Mouse (Mus musculus) limb, embryonic 14.5 days (tissue): ENCODE results near the gene Cyp4f40. TPM values are rescaled to one million over a fixed set of nuclear protein-coding genes. Genes with fewer than 3 reads are reported as not detected.
"Not testable (repeated sequence)": the region's sequence is repeated elsewhere in the genome, so short reads cannot be mapped to it uniquely, and the experiment has no call there.

Experiments used
- ATAC-seq: fragments of 200-750 bp; cut with Nextera tagmentation; 2 replicates; pipeline ENCODE4 v1.8.0; 2017; ENCODE audit warnings: low read depth, moderate number of reproducible peaks, moderate TSS enrichment; ENCODE audit not compliant: low FRiP score
- DNase-seq: peaks from one replicate; pipeline ENCODE4 v3.0.0-alpha.2; 2015; ENCODE audit warnings: low spot score
- H3K27ac ChIP-seq: fragments of 300-500 bp; sonication (generic); replicated peaks from 2 replicates; pipeline ENCODE4 v1.5.1; 2014; ENCODE audit warnings: low read depth, mild to moderate bottlenecking, low read length, moderate library complexity, mixed read lengths
- H3K27me3 ChIP-seq: fragments of 300-500 bp; sonication (generic); 2 replicates; pipeline ENCODE4 v1.6.1; 2014; ENCODE audit warnings: low read length, mixed read lengths; ENCODE audit not compliant: control insufficient read depth, insufficient read depth
- H3K36me3 ChIP-seq: fragments of 300-500 bp; sonication (generic); 2 replicates; pipeline ENCODE4 v1.6.1; 2014; ENCODE audit warnings: mild to moderate bottlenecking, low read length, moderate library complexity, mixed read lengths; ENCODE audit not compliant: control insufficient read depth, insufficient read depth
- H3K4me1 ChIP-seq: fragments of 300-500 bp; sonication (generic); 2 replicates; pipeline ENCODE4 v1.6.1; 2014; ENCODE audit warnings: antibody characterized with exemption, low read length, mixed read lengths; ENCODE audit not compliant: control insufficient read depth, insufficient read depth
- H3K4me2 ChIP-seq: fragments of 300-500 bp; sonication (generic); replicated peaks from 2 replicates; pipeline ENCODE4 v1.6.1; 2014; ENCODE audit warnings: low read depth, mild to moderate bottlenecking, low read length, moderate library complexity; ENCODE audit not compliant: severe bottlenecking
- H3K4me3 ChIP-seq: fragments of 300-500 bp; sonication (generic); replicated peaks from 2 replicates; pipeline ENCODE4 v1.5.1; 2014; ENCODE audit warnings: low read length
- H3K9ac ChIP-seq: fragments of 300-500 bp; sonication (generic); 2 replicates; pipeline ENCODE4 v1.6.1; 2014; ENCODE audit warnings: mild to moderate bottlenecking, low read depth, low read length, moderate library complexity; ENCODE audit not compliant: severe bottlenecking
- H3K9me3 ChIP-seq: fragments of 300-500 bp; sonication (generic); 2 replicates; pipeline ENCODE4 v1.6.1; 2016; ENCODE audit warnings: low read length; ENCODE audit not compliant: control insufficient read depth
- POLR2A ChIP-seq: fragments of 200-500 bp; IDR thresholded peaks from 2 replicates; pipeline ENCODE4 v1.8.0; 2012; ENCODE audit warnings: inconsistent platforms, mild to moderate bottlenecking, moderate library complexity, borderline replicate concordance; ENCODE audit not compliant: insufficient read depth, insufficient read length; ENCODE audit errors: extremely low read depth
- WGBS: fragments of 180-500 bp; shearing (Covaris S2); extraction: QIAGEN DNeasy Blood & Tissue Kit; methylation state at CpG from one replicate; pipeline ENCODE4 v1.1.7; 2014; 5-methylcytosine and 5-hydroxymethylcytosine counted together
- polyA plus RNA-seq, 2 experiments: library from polyadenylated mRNA; depleted of rRNA in 1 of 2; stranded (reverse) in 1 of 2; unstranded in 1 of 2; fragments of >200 nt; fragmentation: Nextera tagmentation in 1 of 2; extraction: Ambion mirVana in 1 of 2; gene quantifications; 2 replicates each; pipeline versions ENCODE4 v1.2.1 to v1.2.3; 2012 to 2014

Gene Cyp4f40
- not detected in 2 replicates for polyA plus RNA-seq (2012; rRNA removed)
- polyA plus RNA-seq (2014; fragmentation: Nextera tagmentation; extraction: Ambion mirVana), result not detected in 2 replicates

- Histone ChIP-seq H3K9me3 (no peaks in the 10 kb centered on the region), H3K4me1 (no peaks in the 10 kb centered on the region), H3K4me2 (no peak within 1 kb of the TSS), H3K36me3 (no peaks in the 10 kb centered on the region), H3K27me3 (no peaks in the 10 kb centered on the region), H3K27ac (no peak within 1 kb of the TSS), H3K9ac (no peak within 1 kb of the TSS), H3K4me3 (no peak within 1 kb of the TSS)
- no peak for ATAC-seq
- peak; percentile 4 for DNase-seq
- TF ChIP-seq POLR2A, result no peak
- 50% methylated on average over 2 of the region's 2 CpGs for WGBS
Measured at GRCm38 (mm10) chr17:32658712-32659111, at the start of gene Cyp4f40. Gene Cyp4f40 (plus strand): TSS chr17:32658900.

- not testable (repeated sequence) for H3K4me1 ChIP-seq, DNase-seq, H3K4me2 ChIP-seq, H3K9ac ChIP-seq, ATAC-seq, H3K4me3 ChIP-seq, H3K27me3 ChIP-seq, H3K27ac ChIP-seq, H3K36me3 ChIP-seq, H3K9me3 ChIP-seq
- 79% methylated on average over 3 of the region's 3 CpGs for WGBS
Measured at GRCm38 (mm10) chr17:32610231-32610630, 48.5 kb upstream of the Cyp4f40 start.

GRCm38 (mm10) chr17:32610896-32611295, 47.8 kb upstream of the Cyp4f40 start:
- H3K36me3 ChIP-seq, result no peaks in the 10 kb centered on the region
- no peaks in the 10 kb centered on the region for H3K9me3 ChIP-seq
- no peak overlapping the region for H3K9ac ChIP-seq
- 79% methylated on average over 3 of the region's 3 CpGs for WGBS
- no peak for TF ChIP-seq POLR2A
- ATAC-seq (no peak), DNase-seq (no peak)
- no peaks in the 10 kb centered on the region for H3K4me1 ChIP-seq
- no peaks in the 10 kb centered on the region for H3K27me3 ChIP-seq
- H3K4me3 ChIP-seq, result no peak overlapping the region
- no peak overlapping the region for H3K4me2 ChIP-seq
- H3K27ac ChIP-seq, result no peak overlapping the region

GRCm38 (mm10) chr17:32612417-32612816, 46.3 kb upstream of the Cyp4f40 start:
- Histone ChIP-seq H3K36me3 (no peaks in the 10 kb centered on the region), H3K27me3 (no peaks in the 10 kb centered on the region), H3K4me3 (no peak overlapping the region), H3K4me1 (no peaks in the 10 kb centered on the region), H3K9ac (no peak overlapping the region), H3K4me2 (no peak overlapping the region), H3K27ac (no peak overlapping the region), H3K9me3 (no peaks in the 10 kb centered on the region)
- TF ChIP-seq POLR2A, result no peak
- WGBS, result 69% methylated on average over 3 of the region's 3 CpGs
- DNase-seq, result no peak
- no peak for ATAC-seq

- no peaks in the 10 kb centered on the region for H3K36me3 ChIP-seq
- no peak overlapping the region for H3K4me2 ChIP-seq
- no peak overlapping the region for H3K27ac ChIP-seq
- DNase-seq (no peak), ATAC-seq (no peak)
- H3K4me1 ChIP-seq, result no peaks in the 10 kb centered on the region
- no peaks in the 10 kb centered on the region for H3K27me3 ChIP-seq
- TF ChIP-seq POLR2A, result no peak
- no peak overlapping the region for H3K9ac ChIP-seq
- H3K4me3 ChIP-seq, result no peak overlapping the region
- peaks cover 4% of the 10 kb centered on the region; the same call in 1 of the 2 replicates for H3K9me3 ChIP-seq
- WGBS, result 65% methylated on average over 1 of the region's 1 CpGs
Measured at GRCm38 (mm10) chr17:32617252-32617651, 41.4 kb upstream of the Cyp4f40 start.

GRCm38 (mm10) chr17:32621018-32621417, 37.7 kb upstream of the Cyp4f40 start, which contains the start of gene Cyp4f37:
Gene Cyp4f37 (plus strand): TSS chr17:32621309.
- not testable (repeated sequence) for H3K4me3 ChIP-seq, H3K9ac ChIP-seq, ATAC-seq, H3K9me3 ChIP-seq, H3K27me3 ChIP-seq, H3K27ac ChIP-seq, H3K4me1 ChIP-seq, DNase-seq, H3K36me3 ChIP-seq, H3K4me2 ChIP-seq
- WGBS, result 64% methylated on average over 4 of the region's 4 CpGs

- not testable (repeated sequence) for H3K27ac ChIP-seq, H3K9ac ChIP-seq, H3K4me1 ChIP-seq, DNase-seq, ATAC-seq, H3K27me3 ChIP-seq, H3K4me3 ChIP-seq, H3K4me2 ChIP-seq, H3K36me3 ChIP-seq, H3K9me3 ChIP-seq
- 85% methylated on average over 6 of the region's 7 CpGs for WGBS
Measured at GRCm38 (mm10) chr17:32629726-32630125, 29.0 kb upstream of the Cyp4f40 start.
